Mouse (Mus musculus) adrenal gland (tissue): ENCODE results near the gene Folr2.

Experiments used
- intact Hi-C: fragments of 180-260 bp; cut with DNase I; formaldehyde crosslinking; loops from one replicate; pipeline ENCODE4 v1.15.1; 2025
- long read RNA-seq, 2 experiments: library from polyadenylated mRNA; unstranded; transcript quantifications; one replicate each; pipeline ENCODE4 v2.0.0; 2020; ENCODE audit warnings: borderline replicate concordance in 1 of 2; ENCODE audit not compliant: insufficient replicate concordance in 1 of 2

Gene Folr2
- long read RNA-seq, experiment 1, result 0 reads
- long read RNA-seq, experiment 2, result 0 reads

GRCm38 (mm10) chr7:101857094-101857493 lies at the start of gene Folr2:
Gene Folr2 (minus strand): TSS chr7:101857194.
- intact Hi-C loops, result no loop called here

- intact Hi-C loops, result no loop called here
These were observed 49.7 kb upstream of the Folr2 start for GRCm38 (mm10) chr7:101906696-101907095.

DNA sequence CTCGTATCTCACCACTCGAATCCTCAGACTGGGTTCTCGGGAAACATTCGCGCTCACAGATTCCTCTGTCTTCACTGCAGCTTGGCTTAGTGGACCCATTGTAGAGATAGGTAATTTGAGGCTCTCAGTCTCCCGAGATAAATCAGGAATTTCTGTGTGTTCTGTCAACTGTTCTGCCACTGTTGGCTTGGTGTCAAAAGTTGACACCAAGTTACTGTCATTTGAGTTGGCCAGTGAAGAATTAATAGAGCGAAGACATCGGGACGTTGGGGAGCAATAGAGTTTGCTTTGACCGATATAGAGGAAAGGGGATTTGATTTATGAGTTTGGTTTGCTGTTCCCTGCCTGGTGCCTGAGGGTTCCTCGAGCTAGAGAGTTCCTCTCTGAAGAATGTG lies 49.3 kb upstream of the Folr2 start, which contains the start of gene Tomt:
Tomt (minus strand) TSS at position 73 of the 395 bp plus-strand sequence.
- intact Hi-C loops, result no loop called here

GRCm38 (mm10) chr7:101905561-101906286 lies 48.7 kb upstream of the Folr2 start, which contains the start of gene Lamtor1:
Gene Lamtor1 (plus strand): TSS chr7:101905904.
- intact Hi-C loops, result no loop called here

GRCm38 (mm10) chr7:101902846-101903245 lies 45.9 kb upstream of the Folr2 start:
- intact Hi-C loops, result no loop called here

GRCm38 (mm10) chr7:101901969-101902368 lies 45.0 kb upstream of the Folr2 start:
- intact Hi-C loops, result no loop called here

- intact Hi-C loops, result no loop called here
These were observed 43.5 kb upstream of the Folr2 start for GRCm38 (mm10) chr7:101900331-101901097.

DNA sequence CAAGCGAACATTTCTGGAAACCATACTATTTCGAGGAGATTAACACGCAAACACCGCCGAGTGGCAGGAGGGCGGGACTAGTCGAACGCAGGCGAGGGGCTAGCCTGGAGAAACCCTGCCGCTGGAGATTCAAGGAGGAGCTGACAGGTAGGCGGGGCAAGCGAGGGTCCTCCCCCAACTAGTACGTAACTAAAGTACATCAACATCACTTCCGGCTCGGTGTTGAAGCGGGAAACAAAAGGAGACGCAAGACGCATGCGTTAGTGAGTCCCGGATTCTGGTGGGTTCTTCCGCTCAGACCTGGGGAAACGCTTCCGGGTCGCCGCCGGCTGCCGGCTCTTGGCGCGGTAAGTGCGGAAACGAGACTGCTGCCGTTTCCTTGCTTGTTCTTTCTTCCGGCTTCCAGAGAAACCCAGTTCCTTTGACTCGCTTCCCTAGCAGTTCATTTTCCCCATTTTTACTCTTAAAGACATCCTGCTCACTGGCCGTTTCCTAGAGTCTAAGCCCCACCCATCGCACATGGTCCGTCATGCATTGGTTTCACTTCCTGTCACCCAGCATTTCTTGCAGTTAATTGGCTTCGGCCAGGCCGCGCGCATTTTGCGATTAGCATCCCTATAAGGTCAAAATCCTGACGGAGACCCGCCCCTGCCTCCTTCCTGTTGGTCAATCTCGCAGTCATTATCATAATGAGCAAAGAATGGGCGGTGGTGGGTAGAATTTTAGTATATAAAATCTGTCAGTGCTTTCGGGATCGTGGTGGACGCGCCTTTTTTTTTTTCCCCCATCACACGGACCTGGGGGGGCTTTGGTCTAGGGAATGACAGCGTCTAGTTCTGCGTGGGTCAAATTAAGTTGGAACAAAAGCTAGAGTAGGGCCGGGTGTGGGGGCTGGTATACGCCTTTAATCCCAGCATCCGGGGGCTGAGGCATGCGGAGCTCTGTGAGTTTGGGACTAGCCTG lies 39.4 kb upstream of the Folr2 start:
- intact Hi-C loops, result loop anchor here (5.0 kb wide), 1 partner anchor 59 kb away; the partner anchor contains the start of gene Inppl1

DNA sequence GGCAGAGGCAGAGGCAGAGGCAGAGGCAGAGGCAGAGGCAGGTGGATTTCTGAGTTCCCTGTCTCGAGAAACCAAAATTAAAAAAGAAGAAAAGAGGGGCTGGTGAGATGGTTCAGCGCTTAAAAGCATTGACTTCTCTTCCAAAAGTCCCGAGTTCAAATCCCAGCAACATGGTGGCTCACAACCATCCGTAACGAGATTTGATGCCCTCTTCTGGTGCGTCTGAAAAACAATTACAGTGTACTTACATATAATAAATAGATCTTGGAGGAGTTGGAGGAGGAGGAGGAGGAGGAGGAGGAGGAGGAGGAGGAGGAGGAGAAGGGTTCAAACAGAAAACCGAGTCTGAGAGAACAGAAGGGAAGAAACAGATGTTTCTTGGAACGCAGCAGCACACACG lies 38.7 kb upstream of the Folr2 start:
- intact Hi-C loops, result loop anchor here (5.0 kb wide), 1 partner anchor 58 kb away; the partner anchor contains the start of gene Inppl1

DNA sequence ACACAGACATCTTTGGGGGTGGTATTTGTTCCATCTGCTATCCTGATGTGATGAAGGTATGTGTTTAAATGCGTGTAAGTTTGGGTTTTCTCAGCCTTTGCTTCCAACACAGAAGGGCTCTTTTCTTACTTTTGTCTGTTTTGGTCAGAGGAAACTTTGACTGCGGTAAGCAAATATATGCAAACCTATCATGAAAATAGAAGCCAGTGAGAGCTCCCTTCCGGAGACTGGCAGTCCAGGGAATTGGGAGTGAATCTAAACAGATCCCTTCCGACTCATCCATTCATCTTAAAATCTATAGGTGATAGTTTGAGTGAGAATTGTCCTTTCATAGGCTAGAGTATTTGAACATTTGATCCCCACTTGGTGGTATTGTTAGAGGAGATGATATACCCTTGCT lies 31.5 kb upstream of the Folr2 start:
- intact Hi-C loops, result no loop called here

GRCm38 (mm10) chr7:101886274-101886673 lies 29.3 kb upstream of the Folr2 start:
- intact Hi-C loops, result no loop called here

DNA sequence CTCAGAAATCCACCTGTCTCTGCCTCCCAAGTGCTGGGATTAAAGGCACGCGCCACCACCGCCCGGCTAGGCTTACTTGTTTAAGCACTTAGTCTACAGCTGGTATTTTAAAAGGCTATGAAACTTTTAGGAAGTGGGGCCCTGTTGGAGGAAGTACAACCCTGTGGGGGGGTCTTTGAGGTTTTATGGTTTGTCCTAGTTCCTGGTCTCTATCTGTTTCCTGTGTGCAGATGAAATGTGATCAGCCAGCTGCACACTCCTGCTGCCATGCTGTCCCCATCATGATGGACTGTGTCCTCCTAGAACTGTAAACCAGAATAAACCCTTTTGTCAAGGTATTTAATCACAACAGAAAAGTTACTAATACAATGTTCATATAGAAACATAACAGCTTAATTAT lies 27.2 kb upstream of the Folr2 start:
- intact Hi-C loops, result no loop called here

- intact Hi-C loops, result no loop called here
These were observed 25.6 kb upstream of the Folr2 start for GRCm38 (mm10) chr7:101882413-101883154.

- intact Hi-C loops, result no loop called here
These were observed 23.9 kb upstream of the Folr2 start for GRCm38 (mm10) chr7:101880855-101881254.

GRCm38 (mm10) chr7:101875978-101876377 lies 19.0 kb upstream of the Folr2 start:
- intact Hi-C loops, result no loop called here

DNA sequence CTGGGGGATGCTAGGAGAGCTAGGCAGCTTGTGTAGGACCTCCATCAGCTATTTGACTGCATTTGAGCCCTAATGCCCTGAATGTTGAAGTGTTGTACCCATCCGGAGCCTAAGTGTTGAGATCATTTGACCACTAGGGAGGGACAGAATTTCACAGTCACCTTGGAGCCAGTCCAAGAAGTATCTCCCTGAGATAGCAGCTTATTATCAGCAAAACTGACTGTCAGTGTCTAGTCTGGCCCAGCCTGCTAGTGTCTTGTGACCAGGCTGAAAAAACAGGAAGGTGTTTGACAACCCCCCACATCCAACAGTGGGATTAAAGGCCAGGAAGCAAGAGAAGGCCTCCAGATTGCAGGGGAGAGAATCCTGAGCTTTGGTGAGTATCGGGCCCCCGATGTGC lies 14.3 kb upstream of the Folr2 start:
- intact Hi-C loops, result no loop called here

DNA sequence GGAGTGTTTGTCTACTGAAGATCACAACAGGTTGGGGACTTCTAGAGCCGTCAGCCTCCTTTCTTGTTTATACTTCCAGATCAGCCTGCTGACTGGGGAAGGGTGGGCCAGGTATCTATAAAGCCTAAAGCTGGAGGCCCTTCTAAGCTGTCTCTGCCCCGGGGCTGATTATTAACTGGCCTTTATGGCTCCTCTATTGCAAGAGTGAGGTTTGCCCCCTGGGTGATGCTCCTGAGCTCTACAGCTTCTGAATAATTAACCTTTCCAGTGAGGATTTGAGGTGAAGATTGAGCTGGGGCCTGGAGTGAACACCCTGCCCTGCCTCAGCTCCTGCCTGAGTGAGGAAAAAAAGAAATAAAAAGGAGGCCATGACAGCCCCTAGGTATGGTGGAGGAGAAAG lies 13.6 kb upstream of the Folr2 start, which contains the start of gene Folr1:
Folr1 (minus strand) TSS at position 160 of the 400 bp plus-strand sequence.
- intact Hi-C loops, result no loop called here

DNA sequence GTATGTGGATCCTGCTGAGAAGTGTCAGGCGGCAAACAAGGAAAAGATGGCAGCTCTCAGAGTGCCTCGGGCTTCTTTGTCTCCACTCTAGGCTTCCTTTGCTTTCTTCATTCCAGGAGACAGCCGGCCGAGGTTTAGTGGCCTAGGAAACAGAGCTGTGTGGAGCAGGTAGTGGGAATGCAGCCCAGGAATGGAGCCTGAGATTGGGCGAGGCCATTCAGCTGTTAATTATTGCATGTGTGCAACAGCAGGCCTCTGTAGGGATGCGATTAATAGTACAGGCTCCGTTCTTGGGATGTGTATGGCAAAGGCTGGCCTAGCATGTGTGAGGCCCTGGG lies 12.1 kb upstream of the Folr2 start:
- intact Hi-C loops, result no loop called here

DNA sequence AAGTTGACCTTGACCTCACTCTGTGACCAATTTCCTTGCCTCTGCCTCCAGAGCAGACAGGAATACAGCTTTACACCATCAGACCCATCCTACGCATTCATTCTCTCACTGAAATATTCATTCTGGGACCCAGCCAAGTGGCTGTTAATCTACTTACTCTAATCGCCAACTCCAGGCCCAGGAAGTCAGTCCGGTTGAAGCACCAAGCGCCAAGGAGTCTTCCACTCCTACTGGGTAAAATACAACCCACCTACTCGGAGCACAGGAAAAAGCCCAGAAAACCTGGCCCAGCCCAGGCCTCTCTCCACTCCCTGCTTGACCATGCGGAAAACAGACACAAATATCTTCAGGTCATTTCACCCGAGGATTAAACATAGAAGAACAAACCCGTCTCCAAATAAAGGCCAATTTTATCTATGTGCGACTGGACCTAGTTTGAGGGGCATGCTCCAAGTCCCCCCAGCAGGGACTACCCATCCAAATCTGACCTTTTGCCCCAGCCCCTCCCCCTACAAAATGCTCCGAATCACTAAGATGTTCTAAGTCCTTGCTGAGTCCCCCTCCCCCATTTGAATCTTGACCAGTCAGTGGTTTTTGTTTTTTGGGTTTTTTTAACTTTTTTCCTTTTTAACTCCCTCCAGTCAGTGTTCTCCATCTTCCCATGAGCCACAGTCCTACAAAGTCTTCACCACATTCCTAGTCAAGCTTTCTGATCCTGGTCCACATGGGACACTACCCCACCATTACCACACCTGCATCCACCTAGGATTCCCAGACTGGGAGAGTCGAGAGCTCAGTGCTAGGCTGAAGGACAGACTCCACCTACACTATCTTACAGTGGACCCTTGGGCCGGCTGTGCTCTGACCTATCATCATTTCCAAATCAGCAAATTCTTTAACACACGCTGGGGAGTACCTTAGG lies 11.5 kb upstream of the Folr2 start:
- intact Hi-C loops, result no loop called here
